Mouse (Mus musculus) G1E (cell line): Measurements from ENCODE around the gene Hapln4. TPM values are rescaled to one million over a fixed set of nuclear protein-coding genes. Genes with fewer than 3 reads are reported as not detected.

Experiments used
- ATAC-seq: 2 replicates; pipeline ENCODE4 v1.8.0; 2016; ENCODE audit warnings: mild to moderate bottlenecking; ENCODE audit not compliant: insufficient number of reproducible peaks, poor library complexity, low FRiP score, severe bottlenecking; ENCODE audit errors: extremely low read depth
- DNase-seq: peaks from one replicate; pipeline ENCODE4 v3.0.0; 2012; ENCODE audit warnings: low spot score
- H3K27me3 ChIP-seq: 2 replicates; pipeline ENCODE4 v1.6.1; 2012; ENCODE audit warnings: mild to moderate bottlenecking, low read length, inconsistent platforms; ENCODE audit not compliant: insufficient read depth
- H3K36me3 ChIP-seq: replicated peaks from 2 replicates; pipeline ENCODE3; 2012; ENCODE audit warnings: mild to moderate bottlenecking, inconsistent platforms
- H3K4me1 ChIP-seq: 2 replicates; pipeline ENCODE4 v1.6.1; 2012; ENCODE audit warnings: low read depth, low read length, inconsistent platforms, mixed read lengths; ENCODE audit not compliant: insufficient read depth
- H3K4me3 ChIP-seq: 2 replicates; pipeline ENCODE4 v1.5.1; 2012; ENCODE audit warnings: low read depth, mild to moderate bottlenecking, inconsistent platforms, low read length, moderate library complexity, mixed read lengths
- H3K9me3 ChIP-seq: replicated peaks from 2 replicates; pipeline ENCODE4 v1.6.1; 2012; ENCODE audit warnings: inconsistent platforms
- CTCF ChIP-seq: IDR thresholded peaks from 2 replicates; pipeline ENCODE4 v1.5.1; 2012; ENCODE audit warnings: low read depth, low read length, inconsistent platforms, mixed read lengths
- GATA1 ChIP-seq: IDR thresholded peaks from 2 replicates; pipeline ENCODE4 v1.6.1; 2012; ENCODE audit warnings: borderline replicate concordance, low read length, inconsistent platforms, mixed read lengths
- GATA2 ChIP-seq: IDR thresholded peaks from 2 replicates; pipeline ENCODE4 v1.6.1; 2012; ENCODE audit warnings: low read depth, low read length, inconsistent platforms, borderline replicate concordance
- POLR2AphosphoS5 ChIP-seq: IDR thresholded peaks from 2 replicates; pipeline ENCODE4 v1.6.1; 2012; ENCODE audit warnings: low read depth, low read length, inconsistent platforms; ENCODE audit not compliant: insufficient replicate concordance
- TAL1 ChIP-seq: conservative IDR thresholded peaks from 2 replicates; pipeline ENCODE4 v1.6.1; 2012; ENCODE audit warnings: low read depth, low read length, inconsistent platforms, mixed read lengths
- polyA plus RNA-seq: library from polyadenylated mRNA; stranded (reverse); fragments of >175 nt; gene quantifications from 2 replicates; pipeline ENCODE4 v1.2.3, GENCODE M21; 2012
- total RNA-seq, 2 experiments: library from RNA; stranded (forward) in 1 of 2; stranded (reverse) in 1 of 2; fragments of 200-1000 nt in 1 of 2; fragments of >200 nt in 1 of 2; fragmentation: Nextera tagmentation in 1 of 2; gene quantifications; 2 replicates each; pipeline ENCODE4 v1.2.3; 2014 to 2017

Gene Hapln4
- total and polyA plus RNA-seq, 3 experiments, result 0.05 TPM; not detected in 2

- Histone ChIP-seq H3K4me1 (no peaks in the 10 kb centered on the region; the same call in 1 of the 2 replicates), H3K9me3 (peaks cover 14% of the 10 kb centered on the region), H3K36me3 (no peaks in the 10 kb centered on the region), H3K4me3 (no peak overlapping the region), H3K27me3 (peaks cover 39% of the 10 kb centered on the region)
- TF ChIP-seq GATA2, result no peak
- no peak for TF ChIP-seq CTCF
- TF ChIP-seq GATA1, result no peak
- TF ChIP-seq POLR2AphosphoS5, result no peak
- no peak for TF ChIP-seq TAL1
- ATAC-seq, result no peak
- no peak for DNase-seq
Observed at GRCm38 (mm10) chr8:70084191-70085065, 1.2 kb downstream of the Hapln4 start.

- no peak for ATAC-seq
Observed at GRCm38 (mm10) chr8:70086151-70086550, 2.9 kb downstream of the Hapln4 start.

GRCm38 (mm10) chr8:70087237-70087636 is 4.0 kb downstream of the Hapln4 start:
- DNase-seq (no peak), ATAC-seq (no peak)
- TF ChIP-seq GATA1, result no peak
- TF ChIP-seq GATA2, result no peak
- TF ChIP-seq CTCF, result no peak
- TF ChIP-seq POLR2AphosphoS5, result no peak
- TF ChIP-seq TAL1, result no peak
- Histone ChIP-seq H3K36me3 (no peaks in the 10 kb centered on the region), H3K4me1 (no peaks in the 10 kb centered on the region; the same call in 1 of the 2 replicates), H3K27me3 (peaks cover 52% of the 10 kb centered on the region), H3K4me3 (no peak overlapping the region), H3K9me3 (peaks cover 14% of the 10 kb centered on the region)

More at GRCm38 (mm10) chr8:70086151-70086550, 2.9 kb downstream of the Hapln4 start:
- DNase-seq, result no peak
- no peak overlapping the region for H3K4me3 ChIP-seq
- TF ChIP-seq POLR2AphosphoS5, result no peak
- TF ChIP-seq CTCF, result no peak
- TF ChIP-seq GATA1, result no peak
- H3K9me3 ChIP-seq, result peaks cover 14% of the 10 kb centered on the region
- peaks cover 47% of the 10 kb centered on the region for H3K27me3 ChIP-seq
- H3K36me3 ChIP-seq, result no peaks in the 10 kb centered on the region
- H3K4me1 ChIP-seq, result no peaks in the 10 kb centered on the region; the same call in 1 of the 2 replicates

GRCm38 (mm10) chr8:70087836-70088650 is 4.8 kb downstream of the Hapln4 start:
- peaks cover 14% of the 10 kb centered on the region for H3K9me3 ChIP-seq
- H3K4me3 ChIP-seq, result no peak overlapping the region
- H3K36me3 ChIP-seq, result no peaks in the 10 kb centered on the region
- no peak for DNase-seq
- no peak for ATAC-seq
- peaks cover 50% of the 10 kb centered on the region for H3K27me3 ChIP-seq
- no peaks in the 10 kb centered on the region; the same call in 1 of the 2 replicates for H3K4me1 ChIP-seq
- no peak for TF ChIP-seq GATA2
- no peak for TF ChIP-seq CTCF
- TF ChIP-seq GATA1, result no peak
- TF ChIP-seq POLR2AphosphoS5, result no peak
- no peak for TF ChIP-seq TAL1

GRCm38 (mm10) chr8:70089296-70089960 is 6.2 kb downstream of the Hapln4 start:
- no peaks in the 10 kb centered on the region for H3K36me3 ChIP-seq
- H3K4me3 ChIP-seq, result no peak overlapping the region
- no peak for TF ChIP-seq GATA1
- TF ChIP-seq CTCF, result no peak
- TF ChIP-seq POLR2AphosphoS5, result no peak
- no peak for TF ChIP-seq GATA2
- no peak for TF ChIP-seq TAL1
- no peak for ATAC-seq
- no peaks in the 10 kb centered on the region; the same call in 1 of the 2 replicates for H3K4me1 ChIP-seq
- H3K9me3 ChIP-seq, result peaks cover 8% of the 10 kb centered on the region
- DNase-seq, result no peak
- peaks cover 40% of the 10 kb centered on the region for H3K27me3 ChIP-seq
